Mouse (Mus musculus): ENCODE measurements around the gene Qrich1. TPM values are rescaled to one million over a fixed set of nuclear protein-coding genes. Genes with fewer than 3 reads are reported as not detected.
A peak's percentile ranks its signal among the peaks of the same experiment; 100 is the strongest.

Gene Qrich1
- polyA plus RNA-seq (2017; shearing (Covaris generic)), result 10 to 100 TPM; 71.0 to 77.8 TPM

DNA sequence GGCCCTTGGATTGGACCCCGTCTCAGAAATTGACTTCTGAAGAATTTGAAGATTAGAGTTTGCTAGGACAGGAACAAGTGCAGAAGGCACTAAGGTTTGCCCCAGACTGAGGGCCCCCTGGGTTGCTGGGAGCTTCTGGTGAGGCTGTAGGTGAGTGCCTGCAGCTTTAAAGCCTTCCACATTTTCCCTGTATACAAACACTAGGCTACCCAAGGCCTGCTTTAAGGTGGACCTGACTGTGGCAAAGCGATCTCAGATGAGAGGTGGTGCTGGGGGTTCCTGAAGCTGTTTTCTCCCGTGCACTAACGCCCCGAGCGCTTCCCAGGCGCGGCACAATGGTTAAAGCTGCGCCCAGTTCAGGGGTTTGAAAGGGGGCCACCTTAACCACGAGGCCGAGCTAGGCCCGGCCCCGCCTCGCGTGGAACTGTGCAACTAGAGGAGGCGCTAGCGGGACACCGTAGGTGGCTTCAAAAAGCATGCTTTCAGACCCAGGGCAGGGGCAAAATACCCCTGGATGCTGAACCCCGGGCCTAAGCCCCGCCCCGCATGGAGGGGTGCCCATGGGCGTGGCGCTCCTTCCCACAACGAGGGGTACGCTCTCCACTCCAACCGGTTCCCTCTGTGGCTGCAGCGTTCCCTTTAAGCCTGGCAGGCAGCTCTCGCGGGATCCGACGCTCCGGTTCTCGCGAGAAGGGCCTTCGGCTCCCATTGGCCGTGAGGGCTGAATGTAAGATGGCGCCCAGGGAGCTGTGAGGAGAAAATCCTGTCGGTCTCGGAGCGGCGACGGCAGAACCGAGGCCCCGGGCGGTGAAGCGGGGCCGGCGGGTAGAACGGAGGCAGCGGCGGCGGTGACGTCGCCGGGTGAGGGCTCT lies at the start of gene Qrich1:
Gene Qrich1, plus strand, starts transcription at position 427 of the 872 bp plus-strand sequence.
- peak; percentile 89 for ATAC-seq

DNA sequence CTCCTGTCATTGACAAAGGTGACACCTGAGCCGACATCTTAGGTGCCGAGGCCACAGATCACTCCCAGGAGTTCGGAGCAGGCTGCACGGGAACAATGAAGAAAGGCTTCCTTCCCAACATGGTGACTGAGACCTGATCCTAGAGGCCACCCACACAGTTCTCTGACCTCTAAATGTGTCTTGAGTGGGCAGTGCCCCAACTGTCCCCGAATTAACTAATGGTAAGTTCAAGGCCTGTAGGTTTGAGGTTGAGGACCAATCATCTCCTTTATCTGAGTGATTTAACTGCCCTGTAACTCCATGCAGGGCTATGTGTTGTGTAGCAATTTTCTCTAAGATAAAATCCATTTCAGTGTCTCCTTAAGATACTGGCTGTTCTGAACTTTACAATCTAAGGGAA lies 47.2 kb upstream of the Qrich1 start:
- no peak for ATAC-seq

DNA sequence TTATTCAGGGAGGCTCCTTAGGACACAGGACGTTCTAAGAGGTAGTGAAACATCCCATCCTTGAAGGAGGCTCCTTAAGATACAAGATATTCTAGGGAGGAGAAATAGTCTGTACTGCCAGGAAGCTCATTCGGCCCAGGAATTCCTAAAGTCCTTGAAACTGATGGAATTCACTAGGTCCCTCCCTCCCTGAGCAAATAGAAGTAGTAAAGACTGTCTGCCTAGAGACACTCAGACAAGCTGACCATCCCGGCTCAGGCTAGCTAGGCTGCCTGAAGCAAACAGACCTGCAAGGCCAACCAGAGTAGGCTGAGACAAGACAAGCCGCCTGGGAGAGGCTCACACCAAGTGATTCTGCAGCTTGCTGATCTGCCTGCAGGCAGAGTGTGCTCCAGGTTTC lies 46.8 kb upstream of the Qrich1 start:
- no peak for ATAC-seq

DNA sequence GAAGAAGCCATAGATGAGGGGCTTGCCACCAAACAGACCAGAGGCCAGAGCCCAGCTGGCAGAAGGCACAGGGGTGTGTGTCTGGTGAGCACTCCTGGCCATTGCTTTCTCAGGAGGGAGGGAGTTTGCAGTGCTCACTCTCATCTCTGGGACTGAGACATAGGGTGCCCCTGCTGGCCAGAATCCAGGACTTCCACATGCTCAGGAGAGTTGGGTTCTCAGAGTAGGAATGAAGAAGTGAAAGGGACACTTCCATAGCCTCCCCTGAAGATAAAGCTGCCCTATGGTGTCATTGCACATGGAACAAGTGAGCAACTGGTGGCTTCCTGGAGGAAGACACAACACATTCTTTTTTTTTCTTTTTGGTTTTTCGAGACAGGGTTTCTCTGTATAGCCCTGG lies 42.1 kb upstream of the Qrich1 start:
- no peak for ATAC-seq

DNA sequence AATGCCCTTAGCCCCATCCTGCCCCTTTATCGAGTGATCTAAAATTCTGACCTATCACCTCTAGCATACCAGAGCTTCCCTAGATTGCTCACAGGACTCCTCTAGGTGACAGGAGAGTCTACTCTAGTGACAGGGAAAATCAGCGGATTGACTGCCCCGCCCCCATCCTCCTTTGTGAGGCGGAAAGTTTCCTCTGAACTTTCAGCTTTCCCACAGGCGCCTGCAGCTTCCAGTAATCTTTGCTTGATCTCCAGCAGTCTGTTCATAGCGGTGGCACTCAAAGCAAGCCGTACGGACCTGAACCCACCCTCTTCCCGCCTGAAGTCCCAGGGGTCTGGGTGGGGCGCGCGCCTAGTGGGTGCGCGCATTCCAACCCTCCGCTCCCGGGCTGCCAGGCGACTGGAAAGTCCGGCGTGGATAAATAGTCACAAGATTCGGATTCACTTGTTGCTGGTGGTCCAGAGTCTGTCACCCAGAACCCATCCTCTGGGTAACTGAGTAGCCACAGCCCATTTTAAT lies 37.9 kb upstream of the Qrich1 start:
- no peak for ATAC-seq

DNA sequence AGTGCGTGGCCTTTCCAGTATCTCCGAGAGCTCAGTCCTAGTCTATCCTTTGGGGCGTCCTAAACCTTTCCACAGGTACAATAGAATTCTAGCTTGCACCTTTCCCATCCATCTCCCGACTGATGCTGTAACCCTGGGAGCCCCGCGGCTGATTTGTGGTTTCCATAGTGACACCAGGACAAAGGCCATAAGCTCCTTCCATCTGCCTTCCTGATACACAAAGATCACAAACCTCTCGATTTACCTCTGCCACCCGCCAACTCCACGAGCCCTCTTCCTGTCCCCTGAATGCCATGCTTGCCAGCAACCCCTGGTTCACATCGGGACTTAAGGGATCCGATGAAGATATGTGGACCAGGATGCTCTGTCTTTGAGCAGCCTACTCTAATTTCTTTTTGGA lies 37.4 kb upstream of the Qrich1 start:
- ATAC-seq, result no peak

DNA sequence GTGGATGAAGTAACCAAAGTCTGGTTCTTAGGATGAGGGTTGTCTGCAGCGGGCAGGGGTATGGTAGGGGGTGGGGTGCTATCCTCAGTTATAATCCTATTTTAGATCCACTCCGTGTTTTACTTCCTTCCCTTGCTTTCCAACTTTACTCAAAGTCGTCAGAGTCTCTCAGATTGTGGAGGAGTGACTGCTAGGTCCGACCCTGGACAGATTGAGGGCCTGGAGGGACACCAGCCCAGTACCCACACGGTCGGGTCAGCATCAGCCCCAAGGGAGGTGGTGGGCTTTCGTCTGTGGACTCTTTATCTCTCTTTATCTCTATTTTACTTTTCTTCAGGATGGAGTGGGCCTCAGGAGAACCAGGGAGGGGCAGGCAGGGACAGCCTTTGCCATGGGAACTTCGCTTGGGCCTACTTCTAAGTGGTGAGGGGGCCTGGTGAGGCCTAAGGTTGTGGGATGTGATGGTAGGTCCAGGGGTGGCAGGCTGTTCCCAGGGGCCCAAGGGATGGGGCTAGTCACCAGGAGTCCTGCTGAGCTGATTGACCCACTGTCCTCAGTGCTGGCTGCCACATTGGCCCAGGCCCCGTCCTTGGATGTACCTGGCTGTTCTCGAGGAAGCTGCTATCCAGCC lies 36.8 kb upstream of the Qrich1 start, which contains the start of gene Lamb2:
Gene Lamb2, plus strand, starts transcription at position 16 of the 631 bp plus-strand sequence.
- no peak for ATAC-seq

DNA sequence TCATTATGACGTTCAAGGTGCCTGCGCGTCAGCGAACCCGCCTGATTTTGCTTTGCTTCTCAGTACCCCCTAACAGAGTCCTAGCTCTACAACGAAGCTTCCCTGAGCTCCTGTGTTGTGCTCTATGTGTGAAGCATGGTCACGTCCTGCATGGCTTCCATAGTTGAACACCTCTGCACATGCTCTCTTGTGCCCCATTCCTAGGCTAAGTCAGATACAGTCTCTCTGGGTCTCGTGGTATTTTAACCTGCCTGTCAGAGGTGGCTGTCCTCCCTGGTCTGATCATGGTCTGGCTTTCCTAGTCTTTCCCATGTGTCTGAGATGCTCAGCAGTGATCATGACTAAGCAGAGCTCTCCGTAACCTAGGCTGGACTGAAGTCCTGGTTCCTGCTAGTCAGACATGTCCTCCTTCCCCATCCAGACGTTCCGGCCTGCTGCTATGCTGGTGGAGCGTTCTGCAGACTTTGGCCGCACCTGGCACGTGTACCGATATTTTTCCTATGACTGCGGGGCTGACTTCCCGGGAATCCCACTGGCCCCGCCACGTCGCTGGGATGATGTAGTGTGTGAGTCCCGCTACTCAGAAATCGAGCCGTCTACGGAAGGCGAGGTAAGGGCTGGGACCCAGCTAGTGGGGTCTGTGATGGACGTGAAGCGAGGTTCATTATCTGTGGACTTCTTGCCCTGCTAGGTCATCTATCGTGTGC lies 35.6 kb upstream of the Qrich1 start:
- no peak for ATAC-seq

DNA sequence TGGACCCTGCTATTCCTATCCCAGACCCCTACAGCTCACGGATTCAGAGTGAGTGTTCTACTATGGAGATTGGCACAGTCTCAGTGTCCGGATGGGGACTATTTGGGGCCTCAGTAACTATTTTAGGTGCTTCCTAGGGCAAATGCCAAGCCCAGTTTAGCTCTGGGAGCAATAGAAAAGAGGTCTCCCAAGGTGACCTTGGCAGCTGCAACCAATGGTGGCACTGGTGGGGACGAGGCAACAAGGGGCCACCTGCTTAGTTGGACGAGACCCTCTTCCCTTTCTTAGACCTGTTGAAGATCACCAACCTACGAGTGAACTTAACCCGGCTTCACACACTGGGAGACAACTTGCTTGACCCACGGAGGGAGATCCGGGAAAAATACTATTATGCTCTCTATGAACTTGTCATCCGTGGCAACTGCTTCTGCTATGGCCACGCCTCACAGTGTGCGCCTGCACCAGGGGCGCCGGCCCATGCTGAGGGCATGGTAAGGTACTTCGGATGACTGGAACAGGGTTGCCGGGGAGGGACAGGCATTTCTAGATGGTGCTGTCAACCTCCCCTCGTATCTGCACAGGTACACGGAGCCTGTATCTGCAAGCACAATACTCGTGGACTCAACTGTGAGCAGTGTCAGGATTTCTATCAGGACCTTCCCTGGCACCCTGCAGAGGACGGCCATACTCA lies 34.9 kb upstream of the Qrich1 start:
- ATAC-seq, result no peak

DNA sequence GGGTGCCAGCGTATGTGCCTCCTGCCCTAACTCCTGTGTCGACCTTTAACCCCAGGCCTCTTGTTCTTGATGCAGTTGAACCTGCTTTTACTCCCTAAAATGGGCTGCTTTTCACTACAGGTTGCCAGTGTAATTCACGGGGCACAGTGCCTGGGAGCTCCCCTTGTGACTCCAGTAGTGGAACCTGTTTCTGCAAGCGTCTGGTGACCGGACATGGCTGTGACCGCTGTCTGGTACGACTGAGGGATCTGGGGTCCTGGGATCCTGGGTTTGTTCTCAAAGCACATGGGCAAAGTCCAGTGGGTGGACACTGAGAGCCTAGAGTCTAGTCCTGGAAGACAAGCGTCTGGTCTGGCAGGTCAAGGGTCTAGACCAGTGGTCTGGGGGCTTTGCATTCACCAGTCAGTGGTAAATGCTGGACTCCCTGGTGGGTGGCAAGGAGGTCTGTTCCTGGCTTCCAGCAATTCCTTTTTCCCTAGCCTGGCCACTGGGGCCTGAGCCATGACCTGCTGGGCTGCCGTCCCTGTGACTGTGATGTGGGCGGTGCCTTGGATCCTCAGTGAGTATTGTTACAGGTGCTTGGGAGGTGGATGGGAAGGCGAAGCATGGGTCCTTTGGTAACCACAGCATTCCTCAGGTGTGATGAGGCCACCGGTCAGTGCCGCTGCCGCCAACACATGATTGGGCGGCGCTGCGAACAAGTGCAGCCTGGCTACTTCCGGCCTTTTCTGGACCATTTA lies 33.4 kb upstream of the Qrich1 start:
- no peak for ATAC-seq

DNA sequence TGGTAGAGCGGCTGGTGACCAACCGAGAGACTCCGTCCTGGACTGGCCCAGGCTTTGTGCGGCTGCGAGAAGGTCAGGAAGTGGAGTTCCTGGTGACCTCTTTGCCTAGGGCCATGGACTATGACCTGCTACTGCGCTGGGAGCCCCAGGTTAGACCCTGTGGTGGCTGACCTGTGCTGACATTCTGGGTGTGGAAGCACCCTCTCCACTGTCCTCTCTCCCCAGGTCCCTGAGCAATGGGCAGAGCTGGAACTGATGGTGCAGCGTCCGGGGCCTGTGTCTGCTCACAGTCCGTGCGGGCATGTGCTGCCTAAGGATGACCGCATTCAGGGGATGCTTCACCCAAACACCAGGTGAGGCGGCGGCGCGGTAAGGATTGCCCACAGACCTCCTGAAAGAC lies 32.6 kb upstream of the Qrich1 start:
- no peak for ATAC-seq

DNA sequence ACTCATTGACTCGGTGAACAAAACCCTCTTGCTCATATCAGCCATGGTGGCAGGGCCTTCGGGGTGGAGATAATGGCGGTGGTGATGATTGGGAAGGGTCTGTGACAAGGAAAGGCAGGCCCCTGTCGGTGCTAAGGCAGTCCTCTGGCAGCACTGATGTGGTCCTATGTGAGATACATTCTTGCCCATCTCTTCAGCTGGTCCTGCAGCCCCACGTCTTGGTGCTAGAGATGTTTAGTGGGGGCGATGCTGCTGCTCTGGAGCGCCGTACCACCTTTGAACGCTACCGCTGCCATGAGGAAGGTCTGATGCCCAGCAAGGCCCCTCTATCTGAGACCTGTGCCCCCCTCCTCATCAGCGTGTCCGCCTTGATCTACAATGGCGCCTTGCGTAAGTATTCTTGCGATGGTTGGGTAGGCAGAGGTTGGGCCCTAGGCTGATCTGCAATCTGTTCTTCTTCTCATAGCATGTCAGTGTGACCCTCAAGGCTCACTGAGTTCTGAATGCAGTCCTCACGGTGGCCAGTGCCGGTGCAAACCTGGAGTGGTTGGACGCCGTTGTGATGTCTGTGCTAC lies 31.2 kb upstream of the Qrich1 start:
- no peak for ATAC-seq

DNA sequence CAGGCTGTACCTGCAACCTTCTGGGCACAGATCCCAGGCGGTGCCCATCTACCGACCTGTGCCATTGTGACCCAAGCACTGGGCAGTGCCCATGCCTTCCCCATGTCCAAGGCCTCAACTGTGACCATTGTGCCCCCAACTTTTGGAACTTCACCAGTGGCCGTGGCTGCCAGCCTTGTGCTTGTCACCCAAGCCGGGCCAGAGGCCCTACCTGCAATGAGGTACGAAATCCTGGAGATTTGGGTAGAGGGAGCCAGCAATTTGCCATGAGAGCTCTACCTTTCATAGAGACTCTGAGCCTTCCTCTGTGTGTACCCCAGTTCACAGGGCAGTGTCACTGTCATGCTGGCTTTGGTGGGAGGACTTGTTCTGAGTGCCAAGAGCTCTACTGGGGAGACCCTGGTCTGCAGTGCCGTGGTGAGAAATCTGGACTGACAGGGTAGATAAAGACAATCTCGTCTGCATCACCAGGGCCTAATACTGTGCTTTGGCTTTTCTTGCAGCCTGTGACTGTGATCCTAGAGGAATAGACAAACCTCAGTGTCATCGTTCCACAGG lies 29.6 kb upstream of the Qrich1 start:
- ATAC-seq, result no peak

DNA sequence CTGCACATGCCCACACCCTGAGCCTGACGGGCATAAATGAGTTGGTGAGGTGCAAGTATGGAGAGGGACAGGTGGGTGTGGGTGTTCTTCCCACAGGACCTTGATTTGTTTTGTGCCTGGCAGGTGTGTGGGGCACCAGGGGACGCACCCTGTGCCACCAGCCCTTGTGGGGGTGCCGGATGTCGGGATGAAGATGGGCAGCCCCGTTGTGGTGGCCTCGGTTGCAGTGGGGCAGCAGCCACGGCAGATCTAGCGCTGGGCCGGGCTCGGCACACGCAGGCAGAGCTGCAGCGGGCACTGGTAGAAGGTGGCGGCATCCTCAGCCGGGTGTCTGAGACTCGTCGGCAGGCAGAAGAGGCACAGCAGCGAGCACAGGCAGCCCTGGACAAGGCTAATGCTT lies 28.2 kb upstream of the Qrich1 start:
- ATAC-seq, result no peak

DNA sequence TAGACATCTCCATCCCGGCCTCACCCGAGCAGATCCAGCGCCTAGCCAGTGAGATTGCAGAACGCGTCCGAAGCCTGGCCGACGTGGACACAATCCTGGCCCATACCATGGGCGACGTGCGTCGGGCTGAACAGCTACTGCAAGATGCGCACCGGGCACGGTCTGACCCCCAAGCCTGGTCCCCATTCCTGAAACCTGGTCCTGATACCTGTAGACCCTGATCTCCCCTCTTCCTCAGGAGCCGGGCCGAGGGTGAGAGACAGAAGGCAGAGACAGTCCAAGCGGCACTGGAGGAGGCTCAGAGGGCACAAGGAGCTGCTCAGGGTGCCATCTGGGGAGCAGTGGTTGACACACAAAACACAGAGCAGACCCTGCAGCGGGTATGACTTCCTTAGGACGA lies 27.4 kb upstream of the Qrich1 start:
- ATAC-seq, result no peak

DNA sequence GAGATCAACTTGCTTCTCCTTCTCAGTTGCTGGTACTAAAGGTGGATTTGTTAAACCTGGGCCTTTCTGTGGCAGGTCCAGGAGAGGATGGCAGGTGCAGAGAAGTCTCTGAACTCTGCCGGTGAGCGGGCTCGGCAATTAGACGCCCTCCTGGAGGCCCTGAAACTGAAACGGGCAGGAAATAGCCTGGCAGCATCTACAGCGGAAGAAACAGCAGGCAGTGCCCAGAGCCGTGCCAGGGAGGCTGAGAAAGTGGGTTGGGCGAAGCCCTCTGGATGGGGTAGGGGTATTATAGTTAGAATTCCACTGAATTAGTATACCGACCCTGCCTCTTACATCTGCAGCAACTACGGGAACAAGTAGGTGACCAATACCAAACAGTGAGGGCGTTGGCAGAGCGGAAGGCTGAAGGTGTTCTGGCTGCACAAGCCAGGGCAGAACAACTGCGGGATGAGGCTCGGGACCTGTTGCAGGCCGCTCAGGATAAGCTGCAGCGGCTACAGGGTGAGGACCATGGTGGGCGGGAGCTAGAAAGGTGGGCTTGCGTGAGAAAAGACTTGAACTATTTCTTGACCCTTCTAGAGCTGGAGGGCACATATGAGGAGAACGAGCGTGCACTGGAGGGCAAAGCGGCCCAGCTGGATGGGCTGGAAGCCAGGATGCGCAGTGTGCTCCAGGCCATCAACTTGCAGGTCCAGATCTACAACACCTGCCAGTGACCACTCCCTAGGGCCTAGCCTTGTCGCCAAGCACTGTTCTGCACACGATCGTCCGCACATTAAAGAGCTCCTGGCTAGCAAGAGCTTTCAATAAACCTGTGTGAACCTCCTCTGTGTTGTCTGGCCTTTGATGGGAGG lies 26.7 kb upstream of the Qrich1 start:
- ATAC-seq, result no peak

DNA sequence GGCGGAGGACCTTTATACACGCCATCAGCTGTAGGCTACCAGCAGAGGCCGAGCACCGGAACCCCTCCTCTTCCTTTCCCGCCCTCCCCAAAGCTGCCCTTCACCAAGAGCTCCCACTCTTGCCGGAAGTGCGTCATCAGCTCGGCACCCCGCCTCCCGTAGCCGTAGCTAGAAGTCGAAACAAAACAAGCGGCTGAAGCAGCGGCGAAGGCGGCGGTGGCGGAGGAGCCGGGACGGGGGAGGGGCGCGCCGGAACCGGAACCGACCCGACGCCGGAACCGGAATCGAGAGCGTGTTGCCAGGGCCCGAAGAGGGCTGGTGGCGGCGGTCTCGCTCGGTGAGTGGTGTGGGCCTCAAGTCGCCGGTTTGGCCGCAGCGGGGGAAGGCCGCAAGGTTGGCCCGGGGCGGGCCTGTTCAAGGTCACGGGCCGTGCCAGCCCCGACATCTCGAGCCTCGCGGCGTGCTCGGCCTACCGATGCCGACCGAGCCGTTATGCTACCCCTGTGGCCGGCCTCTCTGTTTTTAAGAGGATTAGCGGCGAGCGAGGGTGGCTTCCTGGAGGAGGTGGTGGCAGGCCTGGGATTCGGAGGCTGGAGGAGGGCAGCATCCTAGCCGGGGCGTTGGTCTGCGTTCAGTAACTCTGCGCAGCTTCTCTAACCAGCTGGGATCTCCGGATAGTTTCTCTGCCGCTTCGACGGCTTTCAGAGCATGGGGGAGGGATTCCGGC lies 25.9 kb upstream of the Qrich1 start, which contains the start of gene Usp19:
Gene Usp19, plus strand, starts transcription at position 44 of the 727 bp plus-strand sequence.
- peak; percentile 93 for ATAC-seq

DNA sequence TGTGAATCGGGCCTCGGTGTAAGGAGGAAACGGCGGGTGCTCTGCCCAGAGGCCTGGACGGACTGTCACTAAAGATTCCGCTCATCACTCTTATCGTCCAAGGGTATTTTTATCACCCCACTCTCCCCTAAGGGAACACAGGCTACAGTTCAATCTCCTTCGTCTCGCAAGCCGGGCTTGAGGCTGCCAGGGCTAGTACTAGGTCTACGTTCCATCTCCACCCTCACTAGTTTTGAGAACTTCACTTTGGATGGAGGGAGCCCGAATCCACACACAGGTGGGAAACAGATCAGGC lies 25.4 kb upstream of the Qrich1 start:
- ATAC-seq, result no peak

DNA sequence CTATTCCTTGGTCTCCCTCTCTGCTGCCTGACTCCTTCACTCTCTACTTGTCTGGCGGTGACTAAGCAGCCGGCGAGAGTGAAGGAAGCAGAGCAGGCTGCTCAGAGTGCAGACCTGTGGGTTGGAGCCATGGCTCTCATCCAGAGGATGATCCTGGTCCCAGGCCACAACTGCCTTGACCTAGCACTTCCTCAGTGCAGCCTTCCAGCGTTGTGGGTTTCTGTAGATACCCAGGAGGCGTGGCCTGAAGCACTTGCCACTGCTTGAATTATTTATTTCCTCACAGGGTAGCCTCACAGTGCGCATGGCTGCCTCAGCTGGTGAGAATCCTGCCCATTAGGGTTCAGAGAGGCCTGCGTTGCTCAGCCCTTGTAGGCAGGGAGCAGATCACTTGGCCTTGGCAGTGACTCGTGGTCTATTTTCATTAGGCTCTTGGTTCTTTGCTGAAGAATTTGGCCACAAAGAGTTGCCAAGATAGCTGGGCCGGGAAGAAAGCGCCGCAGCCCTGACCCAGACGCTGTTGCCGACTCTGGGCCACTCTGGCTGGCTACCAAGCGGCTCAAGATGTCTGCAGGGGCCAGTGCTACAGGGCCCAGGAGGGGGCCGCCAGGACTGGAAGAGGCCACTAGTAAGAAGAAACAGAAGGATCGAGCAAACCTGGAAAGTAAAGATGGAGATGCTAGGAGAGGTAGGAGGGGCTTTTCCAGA lies 24.4 kb upstream of the Qrich1 start:
- no peak for ATAC-seq
